Mouse (Mus musculus) intestine, embryonic 14.5 days (tissue): ENCODE data around the gene Gm49361. TPM values are rescaled to one million over a fixed set of nuclear protein-coding genes. Genes with fewer than 3 reads are reported as not detected.

ENCODE experiments used
- ATAC-seq: fragments of 200-750 bp; cut with Nextera tagmentation; replicated peaks from 2 replicates; pipeline ENCODE4 v1.8.0; 2017; ENCODE audit warnings: low read depth, moderate number of reproducible peaks, moderate TSS enrichment, moderate library complexity; ENCODE audit not compliant: low FRiP score, low TSS enrichment
- DNase-seq: peaks from one replicate; pipeline ENCODE4 v3.0.0-alpha.2; 2018; ENCODE audit warnings: low spot score
- H3K27ac ChIP-seq: fragments of 300-500 bp; sonication (generic); 2 replicates; pipeline ENCODE4 v1.5.1; 2014; ENCODE audit warnings: low read depth, mild to moderate bottlenecking, control low read depth
- H3K27me3 ChIP-seq: fragments of 300-500 bp; sonication (generic); replicated peaks from 2 replicates; pipeline ENCODE4 v1.6.1; 2014; ENCODE audit warnings: low read length, control low read depth; ENCODE audit not compliant: control insufficient read depth, insufficient read depth
- H3K36me3 ChIP-seq: fragments of 300-500 bp; sonication (generic); 2 replicates; pipeline ENCODE4 v1.6.1; 2014; ENCODE audit warnings: low read length, control low read depth; ENCODE audit not compliant: control insufficient read depth, insufficient read depth
- H3K4me1 ChIP-seq: fragments of 300-500 bp; sonication (generic); replicated peaks from 2 replicates; pipeline ENCODE4 v1.6.1; 2014; ENCODE audit warnings: low read length, control low read depth, mixed read lengths; ENCODE audit not compliant: control insufficient read depth, insufficient read depth
- H3K4me2 ChIP-seq: fragments of 300-500 bp; sonication (generic); 2 replicates; pipeline ENCODE4 v1.6.1; 2014; ENCODE audit warnings: low read length
- H3K4me3 ChIP-seq: fragments of 300-500 bp; sonication (generic); 2 replicates; pipeline ENCODE4 v1.5.1; 2014; ENCODE audit warnings: low read depth, low read length, control low read depth, mixed read lengths
- H3K9ac ChIP-seq: fragments of 300-500 bp; sonication (generic); 2 replicates; pipeline ENCODE4 v1.6.1; 2014; ENCODE audit warnings: mild to moderate bottlenecking, low read length
- H3K9me3 ChIP-seq: fragments of 300-500 bp; sonication (generic); 2 replicates; pipeline ENCODE4 v1.6.1; 2016; ENCODE audit warnings: low read length, control low read depth; ENCODE audit not compliant: control insufficient read depth
- WGBS: fragments of 180-500 bp; shearing (Covaris S2); extraction: QIAGEN DNeasy Blood & Tissue Kit; methylation state at CpG from one replicate; pipeline ENCODE4 v1.1.7; 2014; 5-methylcytosine and 5-hydroxymethylcytosine counted together
- polyA plus RNA-seq: library from polyadenylated mRNA; unstranded; fragments of >200 nt; fragmentation: Nextera tagmentation; extraction: Ambion mirVana; gene quantifications from 2 replicates; pipeline ENCODE4 v1.2.1, GENCODE M21; 2014

Gene Gm49361
- polyA plus RNA-seq, 1 experiment from 2014 or later: not detected

- Histone ChIP-seq H3K4me1 (no peaks in the 10 kb centered on the region), H3K4me3 (no peak overlapping the region), H3K9ac (no peak overlapping the region), H3K4me2 (no peak overlapping the region), H3K36me3 (peaks cover 3% of the 10 kb centered on the region; the same call in 1 of the 2 replicates), H3K9me3 (no peaks in the 10 kb centered on the region), H3K27me3 (no peaks in the 10 kb centered on the region), H3K27ac (no peak overlapping the region)
- DNase-seq (no peak), ATAC-seq (no peak)
These were observed 96.4 kb downstream of the Gm49361 start for GRCm38 (mm10) chr14:57649501-57649900.

- H3K9me3 ChIP-seq: no peaks in the 10 kb centered on the region
- H3K4me1 ChIP-seq: no peaks in the 10 kb centered on the region
- DNase-seq (no peak), ATAC-seq (no peak)
- H3K36me3 ChIP-seq: peaks cover 16% of the 10 kb centered on the region
- no peak overlapping the region for H3K4me3 ChIP-seq
- no peak overlapping the region for H3K27ac ChIP-seq
- no peak overlapping the region for H3K4me2 ChIP-seq
- no peak overlapping the region for H3K9ac ChIP-seq
- H3K27me3 ChIP-seq: no peaks in the 10 kb centered on the region
- WGBS: 79% methylated on average over 4 of the region's 4 CpGs
These were observed 99.7 kb downstream of the Gm49361 start for GRCm38 (mm10) chr14:57646155-57646554.

- ATAC-seq: no peak
- Histone ChIP-seq H3K4me1 (no peaks in the 10 kb centered on the region), H3K4me2 (no peak overlapping the region), H3K27ac (no peak overlapping the region), H3K9me3 (no peaks in the 10 kb centered on the region), H3K4me3 (no peak overlapping the region), H3K9ac (no peak overlapping the region), H3K27me3 (no peaks in the 10 kb centered on the region), H3K36me3 (peaks cover 18% of the 10 kb centered on the region)
- DNase-seq: no peak
- 88% methylated on average over 3 of the region's 3 CpGs for WGBS
These were observed 106.8 kb downstream of the Gm49361 start for GRCm38 (mm10) chr14:57639153-57639552.

- H3K27me3 ChIP-seq: no peaks in the 10 kb centered on the region
- H3K36me3 ChIP-seq: peaks cover 6% of the 10 kb centered on the region
- no peak overlapping the region for H3K4me3 ChIP-seq
- DNase-seq (no peak), ATAC-seq (no peak)
- no peak overlapping the region for H3K27ac ChIP-seq
- no peak overlapping the region for H3K9ac ChIP-seq
- 72% methylated on average over 5 of the region's 5 CpGs for WGBS
- no peaks in the 10 kb centered on the region for H3K4me1 ChIP-seq
- no peaks in the 10 kb centered on the region for H3K9me3 ChIP-seq
- no peak overlapping the region for H3K4me2 ChIP-seq
These were observed 111.8 kb downstream of the Gm49361 start for GRCm38 (mm10) chr14:57634141-57634540.

GRCm38 (mm10) chr14:57629595-57629994, 116.3 kb downstream of the Gm49361 start:
- Histone ChIP-seq H3K9ac (no peak overlapping the region), H3K4me2 (no peak overlapping the region), H3K36me3 (peaks cover 41% of the 10 kb centered on the region), H3K27me3 (no peaks in the 10 kb centered on the region), H3K4me3 (no peak overlapping the region), H3K9me3 (no peaks in the 10 kb centered on the region), H3K27ac (no peak overlapping the region), H3K4me1 (no peaks in the 10 kb centered on the region)
- ATAC-seq (no peak), DNase-seq (no peak)
- WGBS: 71% methylated on average over 4 of the region's 4 CpGs

GRCm38 (mm10) chr14:57622934-57623333, 123.0 kb downstream of the Gm49361 start:
- no peak overlapping the region for H3K9ac ChIP-seq
- H3K36me3 ChIP-seq: peaks cover 59% of the 10 kb centered on the region
- DNase-seq (no peak), ATAC-seq (no peak)
- no peak overlapping the region for H3K4me3 ChIP-seq
- no peaks in the 10 kb centered on the region for H3K9me3 ChIP-seq
- no peaks in the 10 kb centered on the region for H3K4me1 ChIP-seq
- H3K27me3 ChIP-seq: no peaks in the 10 kb centered on the region
- H3K4me2 ChIP-seq: no peak overlapping the region
- H3K27ac ChIP-seq: no peak overlapping the region
- 86% methylated on average over 3 of the region's 3 CpGs for WGBS

- DNase-seq: no peak
- no peaks in the 10 kb centered on the region for H3K9me3 ChIP-seq
- no peak overlapping the region for H3K27ac ChIP-seq
- no peak overlapping the region for H3K4me2 ChIP-seq
- 84% methylated on average over 4 of the region's 4 CpGs for WGBS
- no peaks in the 10 kb centered on the region for H3K27me3 ChIP-seq
- H3K9ac ChIP-seq: no peak overlapping the region
- no peaks in the 10 kb centered on the region for H3K4me1 ChIP-seq
- no peak overlapping the region for H3K4me3 ChIP-seq
- no peak for ATAC-seq
- H3K36me3 ChIP-seq: peaks cover 56% of the 10 kb centered on the region
These were observed 124.2 kb downstream of the Gm49361 start for GRCm38 (mm10) chr14:57621699-57622098.

GRCm38 (mm10) chr14:57620598-57621236, 125.2 kb downstream of the Gm49361 start:
- H3K4me1 ChIP-seq: no peaks in the 10 kb centered on the region
- WGBS: 73% methylated on average over 4 of the region's 4 CpGs

GRCm38 (mm10) chr14:57619487-57619886, 126.4 kb downstream of the Gm49361 start:
- Histone ChIP-seq H3K36me3 (peaks cover 44% of the 10 kb centered on the region), H3K4me2 (no peak overlapping the region), H3K27ac (no peak overlapping the region), H3K27me3 (no peaks in the 10 kb centered on the region), H3K9ac (no peak overlapping the region), H3K4me3 (no peak overlapping the region), H3K4me1 (no peaks in the 10 kb centered on the region), H3K9me3 (no peaks in the 10 kb centered on the region)
- ATAC-seq (no peak), DNase-seq (no peak)
- WGBS: 43% methylated on average over 2 of the region's 2 CpGs

More at GRCm38 (mm10) chr14:57620598-57621236, 125.2 kb downstream of the Gm49361 start:
- H3K9ac ChIP-seq: no peak overlapping the region
- H3K9me3 ChIP-seq: no peaks in the 10 kb centered on the region
- no peaks in the 10 kb centered on the region for H3K27me3 ChIP-seq
- peaks cover 50% of the 10 kb centered on the region for H3K36me3 ChIP-seq
- DNase-seq (no peak), ATAC-seq (no peak)
- H3K4me2 ChIP-seq: no peak overlapping the region
- no peak overlapping the region for H3K27ac ChIP-seq
- H3K4me3 ChIP-seq: no peak overlapping the region
